Mouse (Mus musculus) kidney, adult 2 months (tissue): ENCODE data around the gene Nprl2.

Experiments used
- CTCF ChIP-seq: fragments of 200-500 bp; conservative IDR thresholded peaks from 2 replicates; pipeline ENCODE4 v1.5.1; 2011; ENCODE audit warnings: low read depth, mild to moderate bottlenecking, control low read depth, low read length, moderate library complexity, mixed read lengths; ENCODE audit not compliant: insufficient read depth, insufficient read length
- POLR2A ChIP-seq: fragments of 200-500 bp; IDR thresholded peaks from one replicate; pipeline ENCODE4 v1.6.1; 2011; ENCODE audit warnings: low read depth, low read length, control low read depth

DNA sequence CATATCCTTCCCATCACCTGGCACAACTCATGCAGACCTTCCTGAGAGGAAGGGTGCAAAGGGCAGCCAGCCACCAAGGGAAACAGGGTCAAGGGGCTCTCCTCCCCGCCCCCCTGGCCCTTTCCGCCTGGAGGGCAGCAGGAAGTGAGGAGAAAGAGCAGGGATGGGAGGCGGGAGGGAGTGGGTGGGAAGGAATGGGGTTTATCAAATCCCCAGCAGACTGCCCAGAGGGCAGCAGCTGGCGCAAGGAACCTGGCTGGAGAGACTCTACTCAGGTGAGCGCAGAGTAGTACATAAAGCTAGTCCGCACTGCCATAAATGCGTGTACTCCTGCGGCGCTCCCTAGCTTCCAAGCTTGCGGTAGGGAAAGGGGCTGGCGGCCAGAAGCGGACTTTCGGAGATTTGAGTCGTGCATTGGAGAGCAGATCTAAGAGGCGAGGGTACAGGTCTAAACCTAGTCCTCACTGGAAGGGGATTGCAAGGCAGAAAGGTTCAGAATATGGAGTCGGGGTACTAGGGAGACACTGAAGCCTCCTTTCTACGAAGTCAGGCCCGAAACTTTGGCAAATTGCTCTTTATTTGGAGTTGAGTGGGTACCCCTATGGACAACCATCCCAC lies 25.8 kb downstream of the Nprl2 start, which contains the start of gene Hyal2:
- TF ChIP-seq POLR2A (peak; percentile 87), CTCF (no peak)
